Mouse (Mus musculus): ENCODE results near the gene Psg27.

- no peak for TF ChIP-seq POLR2A (IDR thresholded peaks at IDR 0.05; ENCODE audit: borderline replicate concordance, low read depth, low read length)
- TF ChIP-seq CTCF (IDR thresholded peaks at IDR 0.05; ENCODE audit: low read depth, low read length), result no peak
These were observed 55.6 kb downstream of the Psg27 start for GRCm38 (mm10) chr7:18511479-18511878.
